Mouse (Mus musculus): ENCODE measurements around the gene Parvg. TPM values are rescaled to one million over a fixed set of nuclear protein-coding genes. Genes with fewer than 3 reads are reported as not detected.
"Not testable (repeated sequence)": the region's sequence is repeated elsewhere in the genome, so short reads cannot be mapped to it uniquely, and the experiment has no call there.

The Parvg gene
- polyA plus RNA-seq (2017; shearing (Covaris generic)), result 10 to 100 TPM; 77.7 to 87.6 (median 81.4) TPM

- peak; percentile 84 for ATAC-seq
Measured at GRCm38 (mm10) chr15:84323966-84324869, at the start of gene Parvg. Parvg (plus strand) TSS chr15:84324026.

GRCm38 (mm10) chr15:84276066-84276465 is 47.8 kb upstream of the Parvg start:
- ATAC-seq, result no peak

GRCm38 (mm10) chr15:84278091-84278490 is 45.7 kb upstream of the Parvg start:
- no peak for ATAC-seq

- no peak for ATAC-seq
Measured at GRCm38 (mm10) chr15:84278656-84279055, 45.2 kb upstream of the Parvg start.

GRCm38 (mm10) chr15:84280309-84280708 is 43.5 kb upstream of the Parvg start:
- no peak for ATAC-seq

- ATAC-seq, result no peak
Measured at GRCm38 (mm10) chr15:84280712-84281347, 43.0 kb upstream of the Parvg start.

- no peak for ATAC-seq
Measured at GRCm38 (mm10) chr15:84282206-84283085, 41.4 kb upstream of the Parvg start.

- no peak for ATAC-seq
Measured at GRCm38 (mm10) chr15:84284059-84284458, 39.8 kb upstream of the Parvg start.

GRCm38 (mm10) chr15:84285453-84285852 is 38.4 kb upstream of the Parvg start:
- ATAC-seq, result no peak

- ATAC-seq, result not testable (repeated sequence)
Measured at GRCm38 (mm10) chr15:84288953-84289352, 34.9 kb upstream of the Parvg start.

- no peak for ATAC-seq
Measured at GRCm38 (mm10) chr15:84291097-84291496, 32.7 kb upstream of the Parvg start.

- no peak for ATAC-seq
Measured at GRCm38 (mm10) chr15:84293590-84293989, 30.2 kb upstream of the Parvg start.

- no peak for ATAC-seq
Measured at GRCm38 (mm10) chr15:84294391-84294790, 29.4 kb upstream of the Parvg start.

- no peak for ATAC-seq
Measured at GRCm38 (mm10) chr15:84295225-84295624, 28.6 kb upstream of the Parvg start.

GRCm38 (mm10) chr15:84297454-84297853 is 26.4 kb upstream of the Parvg start:
- ATAC-seq, result no peak

- no peak for ATAC-seq
Measured at GRCm38 (mm10) chr15:84298804-84299370, 24.9 kb upstream of the Parvg start.

- ATAC-seq, result no peak
Measured at GRCm38 (mm10) chr15:84299662-84300333, 24.0 kb upstream of the Parvg start.

- no peak for ATAC-seq
Measured at GRCm38 (mm10) chr15:84300591-84300990, 23.2 kb upstream of the Parvg start.

- ATAC-seq, result no peak
Measured at GRCm38 (mm10) chr15:84301026-84301425, 22.8 kb upstream of the Parvg start.

GRCm38 (mm10) chr15:84301641-84302420 is 22.0 kb upstream of the Parvg start:
- ATAC-seq, result no peak

GRCm38 (mm10) chr15:84303264-84303663 is 20.6 kb upstream of the Parvg start:
- no peak for ATAC-seq
